Mouse (Mus musculus) splenic B cell, adult 2 months (primary cell): ENCODE results near the gene Myo10.

Source experiments
- DNase-seq: peaks from one replicate; pipeline ENCODE4 v3.0.0-alpha.2; 2011; ENCODE audit warnings: low read depth, low spot score
- H3K27me3 ChIP-seq: 2 replicates; pipeline ENCODE4 v1.6.1; 2012; ENCODE audit warnings: mild to moderate bottlenecking, low read length, moderate library complexity, mixed read lengths; ENCODE audit not compliant: control insufficient read depth, poor library complexity, insufficient read depth, severe bottlenecking
- H3K36me3 ChIP-seq: 2 replicates; pipeline ENCODE4 v1.6.1; 2012; ENCODE audit warnings: mild to moderate bottlenecking, low read length, moderate library complexity, mixed read lengths; ENCODE audit not compliant: control insufficient read depth, poor library complexity, insufficient read depth, severe bottlenecking

The Myo10 gene

DNA sequence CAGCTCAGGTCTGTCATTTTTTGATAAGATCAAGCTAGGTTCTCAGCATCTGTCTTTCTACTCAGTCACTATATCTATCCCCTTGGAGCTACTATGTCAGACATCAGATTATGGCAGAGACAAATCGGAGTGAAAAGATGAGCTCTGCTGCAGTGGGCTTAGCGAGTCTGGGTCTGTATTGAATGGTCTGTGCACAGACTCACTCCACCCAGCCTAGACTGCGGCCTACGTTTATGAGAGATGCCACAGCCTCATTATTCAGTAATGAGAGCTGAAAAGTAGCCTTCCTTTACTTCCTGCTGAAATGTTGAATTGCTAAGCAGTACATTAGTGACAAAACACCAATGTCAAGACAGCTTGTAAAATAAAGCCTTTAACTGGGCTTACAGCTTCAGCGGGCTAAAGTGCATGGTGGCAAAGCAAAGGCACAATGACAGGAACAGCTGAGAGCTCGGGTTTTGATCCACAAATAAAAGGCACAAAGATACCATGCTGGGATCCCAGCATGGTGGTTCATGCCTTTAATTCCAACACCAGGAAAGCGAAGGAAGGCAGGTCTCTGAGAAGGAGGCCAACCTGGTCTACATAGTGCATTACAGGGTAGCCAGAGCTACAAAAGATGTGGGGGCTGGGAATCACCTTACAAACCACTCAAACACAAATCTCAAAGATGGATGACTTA is 28.7 kb upstream of the Myo10 start:
- no peak for DNase-seq
- Histone ChIP-seq H3K36me3 (no peaks in the 10 kb centered on the region), H3K27me3 (no peaks in the 10 kb centered on the region)

- H3K36me3 ChIP-seq = no peaks in the 10 kb centered on the region
- H3K27me3 ChIP-seq = no peaks in the 10 kb centered on the region
- DNase-seq = no peak
Observed at GRCm38 (mm10) chr15:25598313-25598712, 24.0 kb upstream of the Myo10 start.

DNA sequence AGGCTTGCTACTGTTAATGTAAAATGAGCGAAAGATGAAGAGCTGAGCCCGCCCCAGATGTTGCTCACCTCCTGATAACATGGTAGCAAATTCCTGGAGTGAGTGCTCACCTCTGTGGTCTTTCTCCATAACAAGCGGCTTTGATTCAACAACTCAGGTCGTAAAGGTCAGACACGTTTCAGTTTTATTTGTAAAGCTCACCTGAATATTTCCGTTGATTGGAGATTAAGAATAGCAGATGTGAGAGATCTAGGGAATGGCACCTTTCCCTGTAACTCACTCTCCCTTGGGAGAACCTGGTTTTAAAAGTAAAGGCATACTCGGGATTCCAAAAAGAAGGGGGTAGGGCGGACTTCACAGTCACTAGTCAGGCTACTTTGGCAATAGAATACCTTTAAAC is 20.0 kb upstream of the Myo10 start:
- Histone ChIP-seq H3K27me3 (no peaks in the 10 kb centered on the region), H3K36me3 (no peaks in the 10 kb centered on the region)
- DNase-seq = no peak

DNA sequence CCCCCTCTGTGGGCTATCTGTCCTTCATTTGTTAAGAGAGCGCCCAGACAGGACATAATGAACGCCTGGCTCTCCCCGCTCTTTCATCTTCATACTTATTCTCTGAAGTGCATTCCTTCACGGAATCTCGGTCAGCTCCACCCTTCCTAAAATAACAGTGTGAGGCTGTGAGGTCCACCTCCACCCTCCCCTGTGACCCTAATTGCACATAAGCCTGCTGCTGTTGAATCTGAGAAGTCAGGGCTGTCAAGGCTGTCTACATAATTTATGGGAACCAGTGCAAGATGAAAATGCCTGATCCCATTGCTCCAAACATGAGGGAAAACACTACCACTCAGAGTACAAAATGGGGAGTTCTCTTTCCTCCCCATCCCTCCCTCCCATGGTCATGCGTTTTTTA is 19.0 kb upstream of the Myo10 start:
- no peaks in the 10 kb centered on the region for H3K36me3 ChIP-seq
- H3K27me3 ChIP-seq = no peaks in the 10 kb centered on the region
- DNase-seq = no peak

- Histone ChIP-seq H3K27me3 (no peaks in the 10 kb centered on the region), H3K36me3 (no peaks in the 10 kb centered on the region)
- DNase-seq = no peak
Observed at GRCm38 (mm10) chr15:25604231-25604630, 18.1 kb upstream of the Myo10 start.

GRCm38 (mm10) chr15:25605376-25605775 is 16.9 kb upstream of the Myo10 start:
- H3K36me3 ChIP-seq = no peaks in the 10 kb centered on the region
- DNase-seq = no peak
- H3K27me3 ChIP-seq = no peaks in the 10 kb centered on the region

DNA sequence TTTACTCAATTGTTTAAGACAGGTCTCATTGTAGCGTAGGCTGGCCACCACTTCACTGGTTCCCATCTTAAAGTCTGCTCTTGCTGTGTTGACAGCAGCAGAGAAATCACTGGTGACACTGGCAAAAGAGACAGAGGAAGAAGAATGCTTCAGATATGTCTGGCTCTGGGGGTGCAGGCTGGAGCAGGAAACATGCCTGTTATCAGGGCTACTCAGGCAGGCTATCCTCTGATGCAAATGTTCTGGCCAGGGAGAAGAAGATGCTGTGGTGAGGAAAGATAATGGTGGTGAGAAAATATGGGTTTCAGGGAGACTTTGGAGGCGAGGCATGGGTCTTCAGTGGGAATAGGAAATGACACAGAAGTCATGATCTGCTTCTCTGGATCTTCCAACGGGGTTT is 13.6 kb upstream of the Myo10 start:
- no peak for DNase-seq
- H3K27me3 ChIP-seq = no peaks in the 10 kb centered on the region
- no peaks in the 10 kb centered on the region for H3K36me3 ChIP-seq

- Histone ChIP-seq H3K36me3 (no peaks in the 10 kb centered on the region), H3K27me3 (no peaks in the 10 kb centered on the region)
- no peak for DNase-seq
Observed at GRCm38 (mm10) chr15:25609253-25609652, 13.1 kb upstream of the Myo10 start.

- DNase-seq = no peak
- H3K27me3 ChIP-seq = no peaks in the 10 kb centered on the region
- no peaks in the 10 kb centered on the region for H3K36me3 ChIP-seq
Observed at GRCm38 (mm10) chr15:25611178-25611577, 11.1 kb upstream of the Myo10 start.

- DNase-seq = no peak
- Histone ChIP-seq H3K36me3 (no peaks in the 10 kb centered on the region), H3K27me3 (no peaks in the 10 kb centered on the region; the same call in 1 of the 2 replicates)
Observed at GRCm38 (mm10) chr15:25620560-25620959, 1.8 kb upstream of the Myo10 start.

- no peaks in the 10 kb centered on the region for H3K36me3 ChIP-seq
- no peak for DNase-seq
- no peaks in the 10 kb centered on the region; the same call in 1 of the 2 replicates for H3K27me3 ChIP-seq
Observed at GRCm38 (mm10) chr15:25621351-25622199, 750 bp upstream of the Myo10 start.

DNA sequence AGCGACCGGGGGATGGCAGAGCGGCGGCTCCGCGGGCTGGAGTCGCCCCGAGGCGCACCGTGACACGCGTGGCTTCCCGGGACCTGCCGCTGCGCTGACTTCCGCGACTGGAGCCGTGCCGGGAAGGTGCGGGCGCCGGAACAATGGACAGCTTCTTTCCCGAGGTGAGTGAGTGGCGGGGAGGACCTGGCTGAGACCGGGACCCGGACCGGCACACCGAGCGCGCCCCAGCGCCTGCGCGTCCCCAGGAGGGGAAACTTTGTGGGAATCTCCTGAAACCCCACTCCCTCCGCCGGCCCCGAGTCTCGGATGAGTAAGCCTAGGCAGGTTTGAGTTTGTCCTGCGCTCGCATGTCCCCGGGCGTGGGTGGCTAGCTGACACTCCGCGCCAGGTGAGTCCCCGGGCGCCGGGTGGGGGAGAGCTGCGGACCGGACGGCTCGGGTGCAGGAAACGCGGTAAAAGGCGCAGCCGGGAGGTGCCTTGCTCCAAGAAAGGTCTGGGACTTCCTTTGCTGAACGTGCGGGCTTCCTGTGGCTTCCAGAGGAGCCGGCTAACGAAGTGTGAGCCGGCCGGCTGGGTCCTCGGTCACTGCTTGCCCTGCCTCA is 644 bp downstream of the Myo10 start:
- Histone ChIP-seq H3K36me3 (no peaks in the 10 kb centered on the region), H3K27me3 (no peaks in the 10 kb centered on the region; the same call in 1 of the 2 replicates)
- peak; percentile 42 for DNase-seq

DNA sequence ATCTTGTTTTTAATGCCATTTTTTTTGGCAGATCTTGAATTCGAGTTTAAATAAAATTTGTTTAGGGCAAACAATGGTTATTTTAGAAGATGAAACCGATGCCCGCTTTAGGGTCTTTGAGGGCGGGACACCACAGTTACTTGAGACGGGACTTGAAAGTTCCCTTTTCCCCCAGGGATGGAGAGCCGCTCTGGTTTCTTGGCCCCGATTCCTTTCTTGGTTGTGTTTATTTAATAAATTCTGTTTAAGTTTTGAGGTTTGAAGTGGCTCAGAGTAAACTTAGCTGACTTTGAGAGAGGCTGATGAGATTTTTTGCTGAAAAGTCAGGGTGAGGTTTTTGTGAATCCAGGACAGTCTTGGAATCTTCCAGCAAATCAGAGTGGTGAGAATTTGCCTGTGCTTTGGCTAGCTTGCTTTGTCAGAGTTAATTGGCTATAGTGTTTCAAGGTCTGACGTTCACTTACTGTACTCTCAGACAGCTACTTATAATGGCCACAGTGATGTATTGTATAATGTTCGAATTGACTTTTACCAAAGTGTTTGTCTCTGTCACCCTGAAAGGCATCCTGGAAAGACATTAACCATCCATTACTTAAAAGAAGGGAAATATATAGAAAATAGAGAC is 1.3 kb downstream of the Myo10 start:
- Histone ChIP-seq H3K36me3 (no peaks in the 10 kb centered on the region), H3K27me3 (no peaks in the 10 kb centered on the region; the same call in 1 of the 2 replicates)
- DNase-seq = peak; percentile 9

GRCm38 (mm10) chr15:25624263-25624662 is 1.9 kb downstream of the Myo10 start:
- peak; percentile 72 for DNase-seq

GRCm38 (mm10) chr15:25625471-25625870 is 3.1 kb downstream of the Myo10 start:
- Histone ChIP-seq H3K27me3 (no peaks in the 10 kb centered on the region; the same call in 1 of the 2 replicates), H3K36me3 (no peaks in the 10 kb centered on the region)
- no peak for DNase-seq

More at GRCm38 (mm10) chr15:25624263-25624662, 1.9 kb downstream of the Myo10 start:
- no peaks in the 10 kb centered on the region for H3K36me3 ChIP-seq
- no peaks in the 10 kb centered on the region; the same call in 1 of the 2 replicates for H3K27me3 ChIP-seq
